Mouse (Mus musculus) embryonic facial prominence, embryonic 11.5 days (tissue): ENCODE results near the gene Wnt4. TPM values are rescaled to one million over a fixed set of nuclear protein-coding genes. Genes with fewer than 3 reads are reported as not detected.

Experiments used
- ATAC-seq: fragments of 200-750 bp; cut with Nextera tagmentation; replicated peaks from 2 replicates; pipeline ENCODE4 v1.8.0; 2017; ENCODE audit warnings: low read depth; ENCODE audit not compliant: insufficient number of reproducible peaks, low FRiP score, low TSS enrichment
- DNase-seq: peaks from one replicate; pipeline ENCODE4 v3.0.0-alpha.2; 2015; ENCODE audit warnings: low spot score
- H3K27ac ChIP-seq: fragments of 300-500 bp; sonication (generic); replicated peaks from 2 replicates; pipeline ENCODE4 v1.5.1; 2014; ENCODE audit warnings: mild to moderate bottlenecking, low read depth, low read length, control low read depth
- H3K27me3 ChIP-seq: fragments of 300-500 bp; sonication (generic); 2 replicates; pipeline ENCODE4 v1.6.1; 2014; ENCODE audit warnings: mild to moderate bottlenecking, low read length, moderate library complexity, mixed read lengths; ENCODE audit not compliant: control insufficient read depth, insufficient read depth
- H3K36me3 ChIP-seq: fragments of 300-500 bp; sonication (generic); replicated peaks from 2 replicates; pipeline ENCODE4 v1.6.1; 2014; ENCODE audit warnings: low read depth, mild to moderate bottlenecking, low read length, moderate library complexity, mixed read lengths; ENCODE audit not compliant: control insufficient read depth, insufficient read depth
- H3K4me1 ChIP-seq: fragments of 300-500 bp; sonication (generic); 2 replicates; pipeline ENCODE4 v1.6.1; 2014; ENCODE audit warnings: low read length, mixed read lengths; ENCODE audit not compliant: control insufficient read depth, insufficient read depth
- H3K4me2 ChIP-seq: fragments of 300-500 bp; sonication (generic); 2 replicates; pipeline ENCODE4 v1.6.1; 2014; ENCODE audit warnings: low read depth, mild to moderate bottlenecking, control low read depth, low read length, moderate library complexity
- H3K4me3 ChIP-seq: fragments of 300-500 bp; sonication (generic); 2 replicates; pipeline ENCODE4 v1.5.1; 2014; ENCODE audit warnings: low read depth, low read length, control low read depth
- H3K9ac ChIP-seq: fragments of 300-500 bp; sonication (generic); replicated peaks from 2 replicates; pipeline ENCODE4 v1.6.1; 2014; ENCODE audit warnings: mild to moderate bottlenecking, control low read depth, low read length
- H3K9me3 ChIP-seq: fragments of 300-500 bp; sonication (generic); replicated peaks from 2 replicates; pipeline ENCODE4 v1.6.1; 2016; ENCODE audit warnings: mild to moderate bottlenecking, low read length, inconsistent platforms, mixed read lengths; ENCODE audit not compliant: control insufficient read depth
- WGBS: fragments of 180-500 bp; shearing (Covaris S2); extraction: QIAGEN DNeasy Blood & Tissue Kit; methylation state at CpG from one replicate; pipeline ENCODE4 v1.1.7; 2014; 5-methylcytosine and 5-hydroxymethylcytosine counted together
- polyA plus RNA-seq: library from polyadenylated mRNA; unstranded; fragments of >200 nt; fragmentation: Nextera tagmentation; extraction: Ambion mirVana; gene quantifications from 2 replicates; pipeline ENCODE4 v1.2.1, GENCODE M21; 2014

The Wnt4 gene
- polyA plus RNA-seq, 1 experiment from 2014 or later, result 4.3 TPM

DNA sequence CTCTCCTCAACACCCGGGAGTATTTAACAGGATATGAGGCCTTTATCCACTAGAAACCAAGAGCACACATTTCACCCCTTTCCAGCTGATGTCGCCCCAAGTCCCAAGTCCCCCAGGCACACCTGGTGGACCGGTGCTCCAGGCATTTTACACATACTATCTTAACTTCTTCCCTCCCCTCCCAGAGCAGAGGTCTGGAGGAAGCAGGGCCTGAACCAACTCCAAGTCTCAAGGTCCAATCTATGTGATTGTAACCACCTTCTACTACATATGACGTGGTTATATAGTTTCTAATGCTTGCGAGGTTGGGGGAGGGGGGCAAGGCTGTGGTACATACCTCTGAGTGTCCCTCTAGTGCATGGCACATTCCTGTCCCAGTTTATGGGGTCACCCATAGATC, 4.8 kb downstream of the Wnt4 start:
- no peaks in the 10 kb centered on the region for H3K9me3 ChIP-seq
- H3K4me1 ChIP-seq, result peaks cover 3% of the 10 kb centered on the region
- peaks cover 62% of the 10 kb centered on the region for H3K27me3 ChIP-seq
- ATAC-seq (no peak), DNase-seq (no peak)
- no peak overlapping the region for H3K27ac ChIP-seq
- no peaks in the 10 kb centered on the region for H3K36me3 ChIP-seq
- no peak overlapping the region for H3K4me2 ChIP-seq
- WGBS, result 72% methylated on average over 5 of the region's 5 CpGs
- H3K9ac ChIP-seq, result no peak overlapping the region
- H3K4me3 ChIP-seq, result no peak overlapping the region

DNA sequence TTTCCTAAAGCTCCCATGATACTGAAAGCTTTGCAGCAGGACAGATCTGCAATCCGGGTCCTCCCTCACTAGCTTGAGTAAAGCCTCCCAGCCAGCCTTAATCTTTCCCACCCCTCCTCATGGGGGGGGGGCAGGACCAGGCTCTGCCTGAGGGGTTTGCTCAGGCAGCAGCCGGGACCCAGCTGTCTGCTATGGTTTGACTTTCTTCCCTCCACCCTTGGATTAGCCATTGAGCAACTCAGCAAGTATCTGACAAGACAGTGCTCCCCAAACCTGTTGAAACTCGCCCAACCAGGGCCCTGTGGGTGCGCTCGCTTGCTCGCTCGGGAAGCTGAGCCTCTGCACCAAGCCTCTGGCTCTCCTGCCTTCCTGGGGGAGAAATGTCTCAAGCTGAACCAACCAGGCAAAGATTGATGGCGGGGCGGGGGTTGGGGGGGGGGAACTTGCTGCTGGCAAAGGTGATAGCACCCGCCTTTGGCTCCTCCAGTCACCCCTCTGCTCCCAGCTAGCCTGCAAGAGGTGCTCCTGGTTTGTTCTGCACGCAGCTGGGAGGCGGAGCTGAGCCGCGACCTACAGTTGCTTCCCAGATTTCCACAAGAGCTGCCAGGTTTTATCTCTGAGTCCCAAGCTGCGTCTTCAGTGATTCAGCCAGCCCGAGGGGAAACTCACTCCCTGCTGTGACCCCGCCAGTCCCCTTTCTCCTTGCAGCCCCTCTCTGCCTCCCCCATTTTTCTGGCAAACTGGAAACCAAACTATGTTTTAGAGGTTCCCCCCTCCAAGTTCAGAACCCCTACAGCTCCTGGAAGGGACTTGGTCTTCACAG, 5.5 kb downstream of the Wnt4 start:
- Histone ChIP-seq H3K4me1 (peaks cover 1% of the 10 kb centered on the region), H3K36me3 (no peaks in the 10 kb centered on the region), H3K27ac (no peak overlapping the region), H3K4me3 (no peak overlapping the region), H3K27me3 (peaks cover 55% of the 10 kb centered on the region), H3K4me2 (no peak overlapping the region), H3K9me3 (no peaks in the 10 kb centered on the region), H3K9ac (no peak overlapping the region)
- ATAC-seq (0 out of 2 replicates have a peak, but pooled peaks have one; percentile 21), DNase-seq (peak; percentile 59)
- 9% methylated on average over 17 of the region's 17 CpGs for WGBS

DNA sequence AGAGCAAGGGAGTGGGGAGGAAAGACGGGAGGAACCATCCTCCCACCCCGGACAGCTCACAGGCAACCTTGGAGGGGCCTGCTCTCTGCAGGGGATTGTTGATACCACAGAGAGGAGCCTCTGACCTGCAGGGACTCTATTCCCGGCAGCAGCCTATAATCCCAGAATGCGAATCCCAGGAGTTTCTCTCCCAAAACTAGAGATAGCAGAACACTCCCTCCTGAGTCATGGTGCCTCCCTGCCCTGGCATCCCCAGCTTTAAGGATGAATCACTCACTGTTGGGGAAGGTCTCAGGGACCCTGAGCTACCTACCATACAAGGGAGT, 6.1 kb downstream of the Wnt4 start:
- Histone ChIP-seq H3K4me2 (no peak overlapping the region), H3K4me1 (no peaks in the 10 kb centered on the region), H3K9ac (no peak overlapping the region), H3K9me3 (no peaks in the 10 kb centered on the region), H3K4me3 (no peak overlapping the region), H3K36me3 (no peaks in the 10 kb centered on the region), H3K27me3 (peaks cover 49% of the 10 kb centered on the region), H3K27ac (no peak overlapping the region)
- WGBS, result 8% methylated on average over 4 of the region's 4 CpGs
- ATAC-seq (no peak), DNase-seq (no peak)

DNA sequence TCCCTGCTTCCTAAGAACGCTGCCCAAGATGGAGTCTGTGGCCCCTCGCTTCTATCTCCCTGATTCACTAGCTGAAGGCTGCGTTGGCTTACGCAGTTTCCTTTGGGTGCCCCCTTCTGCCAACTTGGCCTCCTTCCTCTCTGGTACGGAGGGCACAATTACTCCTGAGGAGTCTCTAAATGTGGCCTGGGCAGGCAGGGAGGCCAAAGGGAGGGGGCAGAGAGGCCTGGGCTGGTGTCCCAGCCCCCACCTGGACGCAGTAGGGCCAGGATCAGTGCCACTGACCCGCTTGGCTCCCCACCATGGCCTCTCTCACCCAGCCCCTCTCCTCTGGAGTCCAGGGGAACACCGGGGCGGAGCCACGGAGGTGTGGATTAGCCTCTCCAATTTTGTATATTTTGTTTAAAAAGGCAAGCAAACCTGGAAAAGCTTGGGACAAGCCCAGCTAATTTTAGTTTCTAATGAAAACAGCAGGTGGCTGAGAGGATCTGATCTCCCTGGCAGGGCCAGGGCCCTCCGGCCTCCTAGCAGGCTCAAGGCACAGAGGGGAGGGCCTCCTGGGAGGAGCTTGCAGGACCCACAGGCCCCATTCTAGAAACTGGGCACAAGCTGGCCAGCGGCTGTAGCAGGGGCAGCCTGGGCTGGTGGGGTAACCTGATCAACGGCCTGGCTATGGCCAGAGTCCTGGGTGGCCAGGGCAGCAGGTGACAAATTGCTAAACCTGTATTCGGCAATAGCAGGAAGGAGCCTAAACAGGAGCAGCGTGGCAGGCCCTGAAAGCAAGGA, 8.8 kb downstream of the Wnt4 start:
- Histone ChIP-seq H3K4me1 (no peaks in the 10 kb centered on the region), H3K4me3 (no peak overlapping the region), H3K36me3 (no peaks in the 10 kb centered on the region), H3K27ac (no peak overlapping the region), H3K9me3 (no peaks in the 10 kb centered on the region), H3K9ac (no peak overlapping the region), H3K27me3 (peaks cover 31% of the 10 kb centered on the region), H3K4me2 (no peak overlapping the region)
- DNase-seq, result no peak
- ATAC-seq, result no peak
- 64% methylated on average over 15 of the region's 15 CpGs for WGBS

DNA sequence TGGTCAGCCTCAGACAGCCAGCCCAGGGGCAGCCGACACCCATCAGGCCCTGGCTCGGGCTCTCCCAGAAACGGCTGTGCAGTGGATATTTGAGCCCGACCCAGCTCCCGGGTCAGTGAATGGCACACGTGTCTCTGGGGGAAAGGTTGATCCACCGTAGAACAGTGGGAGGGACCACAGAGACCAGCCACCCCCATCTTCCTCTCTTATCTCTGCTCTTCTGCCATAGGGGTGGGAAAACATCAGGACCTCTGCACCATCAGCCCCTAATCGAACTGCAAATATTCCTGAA, 9.3 kb downstream of the Wnt4 start:
- H3K4me2 ChIP-seq, result no peak overlapping the region
- WGBS, result 44% methylated on average over 8 of the region's 8 CpGs
- DNase-seq (no peak), ATAC-seq (no peak)
- no peaks in the 10 kb centered on the region for H3K36me3 ChIP-seq
- no peak overlapping the region for H3K9ac ChIP-seq
- H3K9me3 ChIP-seq, result no peaks in the 10 kb centered on the region
- H3K4me3 ChIP-seq, result no peak overlapping the region
- no peaks in the 10 kb centered on the region for H3K4me1 ChIP-seq
- no peak overlapping the region for H3K27ac ChIP-seq
- peaks cover 27% of the 10 kb centered on the region for H3K27me3 ChIP-seq

DNA sequence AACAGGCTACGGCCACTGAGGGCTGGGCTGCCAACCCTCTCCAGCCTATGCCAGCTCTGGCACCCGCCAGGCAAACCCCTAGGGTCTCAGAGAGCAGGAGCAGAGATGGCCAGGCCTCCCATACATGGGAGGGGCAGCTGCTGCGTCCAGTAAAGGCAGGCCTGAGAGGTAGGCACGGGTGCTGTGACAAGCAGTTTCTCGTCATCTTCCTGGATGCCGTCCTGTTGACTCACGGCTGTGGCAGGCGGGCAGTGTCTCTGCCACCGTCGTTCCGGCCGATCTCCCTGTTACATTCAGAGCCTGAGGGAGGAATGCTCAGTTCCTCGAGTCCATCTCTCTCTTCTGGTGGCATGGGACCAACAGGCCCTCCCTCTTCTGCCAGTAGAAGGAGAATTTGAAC, 9.9 kb downstream of the Wnt4 start:
- H3K9ac ChIP-seq, result no peak overlapping the region
- ATAC-seq (no peak), DNase-seq (no peak)
- no peaks in the 10 kb centered on the region for H3K9me3 ChIP-seq
- H3K4me1 ChIP-seq, result no peaks in the 10 kb centered on the region
- no peak overlapping the region for H3K4me3 ChIP-seq
- H3K36me3 ChIP-seq, result no peaks in the 10 kb centered on the region
- peaks cover 22% of the 10 kb centered on the region for H3K27me3 ChIP-seq
- 76% methylated on average over 13 of the region's 13 CpGs for WGBS
- H3K27ac ChIP-seq, result no peak overlapping the region
- no peak overlapping the region for H3K4me2 ChIP-seq

DNA sequence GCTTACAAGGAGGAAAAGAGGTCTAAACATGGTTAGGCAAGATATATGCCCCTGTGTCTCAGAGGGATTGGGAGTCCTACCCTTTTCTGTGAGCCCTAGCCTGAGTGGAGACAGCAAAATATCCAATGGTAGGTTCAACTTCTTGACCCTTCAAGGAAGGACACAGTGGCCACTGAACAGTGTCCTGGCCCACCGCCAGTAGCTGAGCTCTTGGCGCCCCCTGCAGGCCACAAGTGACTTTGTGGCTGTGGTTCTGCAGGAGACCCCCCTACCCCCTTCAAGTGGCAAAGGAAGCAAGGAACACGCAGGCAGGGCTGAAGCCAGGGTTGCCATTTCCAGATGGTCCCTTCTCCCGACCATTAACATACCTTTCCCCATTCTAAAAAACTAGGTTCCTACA, 10.5 kb downstream of the Wnt4 start:
- H3K27me3 ChIP-seq, result peaks cover 16% of the 10 kb centered on the region
- no peaks in the 10 kb centered on the region for H3K9me3 ChIP-seq
- H3K4me1 ChIP-seq, result no peaks in the 10 kb centered on the region
- H3K27ac ChIP-seq, result no peak overlapping the region
- WGBS, result 0% methylated on average over 4 of the region's 4 CpGs
- no peak overlapping the region for H3K9ac ChIP-seq
- no peaks in the 10 kb centered on the region for H3K36me3 ChIP-seq
- ATAC-seq (0 out of 2 replicates have a peak, but pooled peaks have one; percentile 14), DNase-seq (peak; percentile 72)
- H3K4me3 ChIP-seq, result no peak overlapping the region
- H3K4me2 ChIP-seq, result no peak overlapping the region

DNA sequence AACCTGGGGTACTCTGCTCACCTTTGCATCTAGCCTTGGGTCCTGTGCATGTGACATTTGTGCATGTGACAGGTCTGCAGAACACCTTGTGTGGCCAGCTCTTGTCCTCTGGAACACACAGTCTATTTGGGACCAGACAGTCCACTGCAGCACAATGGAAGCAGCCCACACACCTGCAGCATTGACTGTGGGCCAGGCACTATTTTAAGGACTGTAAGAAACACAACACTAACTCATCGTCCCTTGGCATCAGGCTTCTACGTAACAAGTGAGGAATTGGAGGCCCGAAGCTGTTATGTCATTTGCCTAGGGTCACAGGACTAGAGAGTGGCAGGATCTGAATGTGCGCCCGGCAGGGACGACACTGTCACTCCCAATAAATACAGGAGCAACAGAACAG, 12.4 kb downstream of the Wnt4 start:
- DNase-seq (no peak), ATAC-seq (no peak)
- Histone ChIP-seq H3K9ac (no peak overlapping the region), H3K4me1 (no peaks in the 10 kb centered on the region), H3K4me3 (no peak overlapping the region), H3K9me3 (no peaks in the 10 kb centered on the region), H3K36me3 (no peaks in the 10 kb centered on the region), H3K27me3 (no peaks in the 10 kb centered on the region), H3K4me2 (no peak overlapping the region), H3K27ac (no peak overlapping the region)
- WGBS, result 88% methylated on average over 6 of the region's 6 CpGs
